11 mouse cellular contexts compared by ENCODE assay signal in genomic region chr12:44044388-44045105, GRCm38 (mm10).
DNase-seq lines count a peak whose midpoint lies in the region; ATAC-seq lines count a peak whose summit lies in the region.
"Had no signal": no experiment of that assay in that cellular context is flagged by ENCODE, and none has a peak within 500 bp of the region (broad histone marks: within the 10 kb centered on the region; RNA-seq: fewer than 3 reads in every experiment).

No protein-coding gene starts in this region.

- DNase-seq in heart, postnatal 4 days = no peak
- no peak for DNase-seq in neural tube, embryonic 10.5 days (ENCODE audit: extremely low spot score, low spot score)
- no peak for DNase-seq in thymus, postnatal 14 days
- DNase-seq: kidney, postnatal 25 days; lung, postnatal 14 days had no signal

- peak overlapping the region; percentile 64 to 70 for H3K27ac ChIP-seq in heart, embryonic 14.5 days (replicated peaks in 1 of 2; ENCODE audit: control insufficient read depth in 1 of 2, insufficient read depth in 1 of 2, low read depth in 2 of 2, low read length in 2 of 2)
- H3K27ac ChIP-seq in neural tube, embryonic 13.5 days (replicated peaks) = no peak overlapping the region
- no peak overlapping the region; the same call in 1 of the 2 replicates for H3K27ac ChIP-seq in hindbrain, embryonic 15.5 days (replicated peaks)
- H3K27ac ChIP-seq in neural tube, embryonic 14.5 days (ENCODE audit: low read depth, low read length) = no peak overlapping the region
- H3K27ac ChIP-seq: intestine, embryonic 15.5 days had no signal

- H3K27me3 ChIP-seq in heart, embryonic 14.5 days (ENCODE audit: control insufficient read depth, insufficient read depth, low read length) = no peaks in the 10 kb centered on the region
- H3K27me3 ChIP-seq in neural tube, embryonic 13.5 days = no peaks in the 10 kb centered on the region
- no peaks in the 10 kb centered on the region for H3K27me3 ChIP-seq in hindbrain, embryonic 15.5 days
- H3K27me3 ChIP-seq in neural tube, embryonic 14.5 days (ENCODE audit: control insufficient read depth, insufficient read depth, low read length) = no peaks in the 10 kb centered on the region
- H3K27me3 ChIP-seq: intestine, embryonic 15.5 days had no signal

- no peak overlapping the region for H3K4me3 ChIP-seq in heart, embryonic 14.5 days (ENCODE audit: control insufficient read depth in 1 of 2, insufficient read depth in 1 of 2, low read depth in 1 of 2, low read length in 2 of 2)
- no peak overlapping the region for H3K4me3 ChIP-seq in neural tube, embryonic 13.5 days
- no peak overlapping the region for H3K4me3 ChIP-seq in hindbrain, embryonic 15.5 days
- H3K4me3 ChIP-seq in neural tube, embryonic 14.5 days (ENCODE audit: low read depth, low read length) = no peak overlapping the region
- H3K4me3 ChIP-seq: intestine, embryonic 15.5 days; myocyte had no signal

- 40% methylated on average over 14 of the region's 14 CpGs for WGBS in heart, embryonic 14.5 days
- WGBS in neural tube, embryonic 13.5 days = 76% methylated on average over 14 of the region's 14 CpGs
- 62% methylated on average over 14 of the region's 14 CpGs for WGBS in hindbrain, embryonic 15.5 days
- WGBS in neural tube, embryonic 14.5 days = 64% methylated on average over 14 of the region's 14 CpGs

- H3K9ac ChIP-seq in heart, embryonic 14.5 days (ENCODE audit: low read length) = 0 out of 2 replicates have a peak overlapping the region, but pooled peaks have one; percentile 35
- no peak overlapping the region for H3K9ac ChIP-seq in neural tube, embryonic 13.5 days
- no peak overlapping the region for H3K9ac ChIP-seq in hindbrain, embryonic 15.5 days
- no peak overlapping the region for H3K9ac ChIP-seq in neural tube, embryonic 14.5 days (replicated peaks; ENCODE audit: low read depth, low read length)
- H3K9ac ChIP-seq: intestine, embryonic 15.5 days had no signal

- peak overlapping the region; percentile 56 for H3K4me2 ChIP-seq in heart, embryonic 14.5 days (ENCODE audit: low read length)
- H3K4me2 ChIP-seq in neural tube, embryonic 13.5 days = no peak overlapping the region
- peak overlapping the region; percentile 26; the same call in 1 of the 2 replicates for H3K4me2 ChIP-seq in hindbrain, embryonic 15.5 days
- H3K4me2 ChIP-seq in neural tube, embryonic 14.5 days (ENCODE audit: low read depth, low read length) = no peak overlapping the region
- H3K4me2 ChIP-seq: intestine, embryonic 15.5 days had no signal

- peaks cover 5 to 20% of the 10 kb centered on the region in 2 experiments; a peak in 3 of 4 replicates for H3K4me1 ChIP-seq in heart, embryonic 14.5 days (ENCODE audit: control insufficient read depth in 2 of 2, insufficient read depth in 2 of 2, low read length in 2 of 2)
- H3K4me1 ChIP-seq in neural tube, embryonic 13.5 days (replicated peaks) = no peaks in the 10 kb centered on the region
- H3K4me1 ChIP-seq in hindbrain, embryonic 15.5 days (replicated peaks) = no peaks in the 10 kb centered on the region
- H3K4me1 ChIP-seq in neural tube, embryonic 14.5 days (ENCODE audit: control insufficient read depth, insufficient read depth, low read length) = no peaks in the 10 kb centered on the region
- H3K4me1 ChIP-seq: intestine, embryonic 15.5 days had no signal

- no peaks in the 10 kb centered on the region for H3K9me3 ChIP-seq in heart, embryonic 14.5 days (ENCODE audit: control insufficient read depth, low read length)
- no peaks in the 10 kb centered on the region for H3K9me3 ChIP-seq in neural tube, embryonic 13.5 days
- H3K9me3 ChIP-seq in hindbrain, embryonic 15.5 days = no peaks in the 10 kb centered on the region
- no peaks in the 10 kb centered on the region for H3K9me3 ChIP-seq in neural tube, embryonic 14.5 days (ENCODE audit: control insufficient read depth, low read length)
- H3K9me3 ChIP-seq: intestine, embryonic 15.5 days had no signal

- no peak; the same call in 1 of the 2 replicates for ATAC-seq in heart, embryonic 14.5 days (ENCODE audit: insufficient number of reproducible peaks, insufficient read depth, low FRiP score, low read depth)
- ATAC-seq in neural tube, embryonic 13.5 days (ENCODE audit: low read depth) = 0 out of 2 replicates have a peak, but pooled peaks have one; percentile 15
- peak; percentile 73 for ATAC-seq in hindbrain, embryonic 15.5 days (ENCODE audit: low FRiP score, low read depth)
- peak; percentile 65; the same call in 1 of the 2 replicates for ATAC-seq in neural tube, embryonic 14.5 days (ENCODE audit: low read depth)
- ATAC-seq: intestine, embryonic 15.5 days had no signal

- no peaks in the 10 kb centered on the region for H3K36me3 ChIP-seq in heart, embryonic 14.5 days (ENCODE audit: control insufficient read depth, insufficient read depth, low read length)
- H3K36me3 ChIP-seq in neural tube, embryonic 13.5 days = no peaks in the 10 kb centered on the region
- no peaks in the 10 kb centered on the region for H3K36me3 ChIP-seq in hindbrain, embryonic 15.5 days
- H3K36me3 ChIP-seq in neural tube, embryonic 14.5 days (ENCODE audit: control insufficient read depth, insufficient read depth, low read length) = no peaks in the 10 kb centered on the region
- H3K36me3 ChIP-seq: intestine, embryonic 15.5 days had no signal

Comparison
In these comparisons a context has a peak if more than half of its experiments do, and no peak if none do; other contexts are left out.
1. H3K27ac ChIP-seq: peak in heart, embryonic 14.5 days (2 of 2); none in neural tube, embryonic 13.5 days (single experiment), hindbrain, embryonic 15.5 days (single experiment) and neural tube, embryonic 14.5 days (single experiment).
2. H3K4me2 ChIP-seq: peak in heart, embryonic 14.5 days (single experiment) and hindbrain, embryonic 15.5 days (single experiment); none in neural tube, embryonic 13.5 days (single experiment) and neural tube, embryonic 14.5 days (single experiment).